Mouse (Mus musculus) CH12.LX (cell line): Measurements from ENCODE around the gene Slc24a3. TPM values are rescaled to one million over a fixed set of nuclear protein-coding genes. Genes with fewer than 3 reads are reported as not detected.

ENCODE experiments used
- DNase-seq: peaks from one replicate; pipeline ENCODE4 v3.0.0-alpha.2; 2013; ENCODE audit errors: extremely low read depth
- H3K27ac ChIP-seq: 2 replicates; pipeline ENCODE4 v1.5.1; 2012; ENCODE audit warnings: low read depth, mild to moderate bottlenecking, control low read depth, moderate library complexity; ENCODE audit not compliant: insufficient read depth
- H3K27me3 ChIP-seq: replicated peaks from 2 replicates; pipeline ENCODE3; 2012; ENCODE audit warnings: inconsistent platforms
- H3K36me3 ChIP-seq, 2 experiments: replicated peaks in 1 of 2; 2 replicates each; pipeline versions ENCODE3 to v1.6.1; 2012; ENCODE audit warnings: inconsistent platforms in 1 of 2, low read length in 1 of 2, mild to moderate bottlenecking in 1 of 2, mixed read lengths in 1 of 2, moderate library complexity in 1 of 2; ENCODE audit not compliant: control insufficient read depth in 1 of 2, insufficient read depth in 1 of 2
- H3K4me1 ChIP-seq, 2 experiments: 2 replicates each; pipeline ENCODE4 v1.6.1; 2012; ENCODE audit warnings: inconsistent platforms in 1 of 2, moderate library complexity in 1 of 2; ENCODE audit not compliant: insufficient read depth in 2 of 2, control insufficient read depth in 1 of 2
- H3K4me2 ChIP-seq: 2 replicates; pipeline ENCODE4 v1.6.1; 2012; ENCODE audit warnings: low read depth, mild to moderate bottlenecking, control low read depth; ENCODE audit not compliant: poor library complexity, insufficient read depth, severe bottlenecking
- H3K4me3 ChIP-seq, 3 experiments: fragments of 150-350 bp in 1 of 3; sonication (generic) in 1 of 3; replicated peaks in 1 of 3; 2 replicates each; pipeline versions ENCODE3 to v1.5.1; 2011 to 2012; ENCODE audit warnings: low read depth in 2 of 3, low read length in 2 of 3, mild to moderate bottlenecking in 2 of 3, moderate library complexity in 2 of 3, control low read depth in 1 of 3, improper control_type of control experiment in 1 of 3, inconsistent platforms in 1 of 3, mixed read lengths in 1 of 3; ENCODE audit not compliant: poor library complexity in 1 of 3
- H3K79me2 ChIP-seq: replicated peaks from 2 replicates; pipeline ENCODE4 v1.6.1; 2012; ENCODE audit warnings: mild to moderate bottlenecking, moderate library complexity; ENCODE audit not compliant: control insufficient read depth, poor library complexity, insufficient read depth, severe bottlenecking; ENCODE audit errors: extremely low read depth
- H3K9ac ChIP-seq: 2 replicates; pipeline ENCODE4 v1.6.1; 2012; ENCODE audit warnings: low read depth, mild to moderate bottlenecking, control low read depth, moderate library complexity; ENCODE audit not compliant: insufficient read depth
- H3K9me3 ChIP-seq: replicated peaks from 2 replicates; pipeline ENCODE3; 2012; ENCODE audit warnings: low read length, inconsistent platforms, mixed read lengths
- CTCF ChIP-seq, 2 experiments: IDR thresholded peaks in 1 of 2; conservative IDR thresholded peaks in 1 of 2; 2 replicates each; pipeline ENCODE4 v1.5.1; 2011 to 2012; ENCODE audit warnings: low read depth in 2 of 2, low read length in 2 of 2, improper control_type of control experiment in 1 of 2, inconsistent platforms in 1 of 2, mild to moderate bottlenecking in 1 of 2, moderate library complexity in 1 of 2
- E2F4 ChIP-seq: IDR thresholded peaks from 2 replicates; pipeline ENCODE4 v1.6.1; 2011; ENCODE audit warnings: low read depth, low read length, improper control_type of control experiment; ENCODE audit not compliant: insufficient replicate concordance
- ELF1 ChIP-seq: IDR thresholded peaks from 2 replicates; pipeline ENCODE4 v1.6.1; 2014; ENCODE audit warnings: low read depth, mild to moderate bottlenecking, inconsistent platforms, low read length, improper control_type of control experiment
- GABPA ChIP-seq: IDR thresholded peaks from 2 replicates; pipeline ENCODE4 v1.6.1; 2012; ENCODE audit warnings: low read depth, low read length, improper control_type of control experiment, inconsistent platforms; ENCODE audit not compliant: insufficient replicate concordance
- JUND ChIP-seq: conservative IDR thresholded peaks from 2 replicates; pipeline ENCODE4 v1.6.1; 2011; ENCODE audit warnings: low read depth, low read length, improper control_type of control experiment
- MAFK ChIP-seq: IDR thresholded peaks from 2 replicates; pipeline ENCODE4 v1.6.1; 2011; ENCODE audit warnings: low read length, improper control_type of control experiment; ENCODE audit not compliant: insufficient replicate concordance
- MAZ ChIP-seq: IDR thresholded peaks from 2 replicates; pipeline ENCODE4 v1.6.1; 2012; ENCODE audit warnings: low read depth, mild to moderate bottlenecking, inconsistent platforms, low read length, improper control_type of control experiment, moderate library complexity
- MEF2A ChIP-seq: IDR thresholded peaks from 2 replicates; pipeline ENCODE4 v1.6.1; 2014; ENCODE audit warnings: low read depth, mild to moderate bottlenecking, inconsistent platforms, low read length, improper control_type of control experiment, borderline replicate concordance
- MXI1 ChIP-seq: IDR thresholded peaks from 2 replicates; pipeline ENCODE4 v1.6.1; 2011; ENCODE audit warnings: mild to moderate bottlenecking, low read depth, low read length, improper control_type of control experiment
- POLR2A ChIP-seq: IDR thresholded peaks from 2 replicates; pipeline ENCODE4 v1.6.1; 2011; ENCODE audit warnings: low read depth, mild to moderate bottlenecking, improper control_type of control experiment, low read length
- SMC3 ChIP-seq: IDR thresholded peaks from 2 replicates; pipeline ENCODE4 v1.6.1; 2011; ENCODE audit warnings: low read depth, low read length, improper control_type of control experiment
- UBTF ChIP-seq: IDR thresholded peaks from 2 replicates; pipeline ENCODE4 v1.6.1; 2012; ENCODE audit warnings: low read depth, mild to moderate bottlenecking, inconsistent platforms, low read length, improper control_type of control experiment, moderate library complexity
- ZC3H11A ChIP-seq: IDR thresholded peaks from 2 replicates; pipeline ENCODE4 v1.6.1; 2012; ENCODE audit warnings: low read depth, mild to moderate bottlenecking, inconsistent platforms, low read length, improper control_type of control experiment
- ZKSCAN1 ChIP-seq: IDR thresholded peaks from 2 replicates; pipeline ENCODE4 v1.6.1; 2012; ENCODE audit warnings: low read depth, inconsistent platforms, low read length, improper control_type of control experiment, borderline replicate concordance
- ZMIZ1 ChIP-seq: IDR thresholded peaks from 2 replicates; pipeline ENCODE4 v1.6.1; 2012; ENCODE audit warnings: low read depth, mild to moderate bottlenecking, inconsistent platforms, low read length, improper control_type of control experiment
- ZNF384 ChIP-seq: IDR thresholded peaks from 2 replicates; pipeline ENCODE4 v1.6.1; 2012; ENCODE audit warnings: low read depth, low read length, improper control_type of control experiment, inconsistent platforms
- dilution Hi-C: fragments of 300-500 bp; cut with MboI; formaldehyde crosslinking; loops from 2 replicates; pipeline ENCODE4 v1.14.3; 2020; ENCODE audit warnings: low sequenced_read_pairs; ENCODE audit not compliant: extremely low pct_unique_long_range_greater_than_20kb, extremely low pct_ligation_motif_present
- in situ Hi-C: fragments of 300-500 bp; cut with MboI; formaldehyde crosslinking; loops from 3 replicates; pipeline ENCODE4 v1.14.3; 2019; ENCODE audit warnings: low sequenced_read_pairs, low pct_ligation_motif_present, low pct_unique_long_range_greater_than_20kb, mixed read lengths
- polyA plus RNA-seq: library from polyadenylated mRNA; unstranded; fragments of >175 nt; gene quantifications from 2 replicates; pipeline ENCODE4 v1.2.1, GENCODE M21; 2012; ENCODE audit warnings: low read depth; ENCODE audit not compliant: insufficient read length
- total RNA-seq, 2 experiments: library from RNA; depleted of rRNA; stranded (reverse); fragments of 300-350 nt in 1 of 2; fragments of >200 nt in 1 of 2; gene quantifications; 2 replicates each; pipeline ENCODE4 v1.2.3; 2012 to 2014

Slc24a3 gene
- total and polyA plus RNA-seq, 3 experiments, result not detected

GRCm38 (mm10) chr2:145535307-145535706 is 367.8 kb downstream of the Slc24a3 start:
- in situ Hi-C loops, result no loop called here
- H3K9me3 ChIP-seq, result no peaks in the 10 kb centered on the region

GRCm38 (mm10) chr2:145535774-145536173 is 368.2 kb downstream of the Slc24a3 start:
- peak; percentile 8 for DNase-seq
- dilution Hi-C loops, result no loop called here
- no peak overlapping the region for H3K9ac ChIP-seq
- H3K4me3 ChIP-seq, result no peak overlapping the region
- no peak overlapping the region for H3K27ac ChIP-seq
- TF ChIP-seq ZNF384 (no peak), GABPA (no peak), UBTF (no peak), ZKSCAN1 (no peak), MAFK (no peak), ELF1 (no peak), SMC3 (no peak), MEF2A (no peak), CTCF (conservative IDR thresholded peaks at IDR 0.05 in 1 of 2, IDR thresholded peaks at IDR 0.05 in 1 of 2; ENCODE audit: low read depth in 2 of 2, low read length in 2 of 2) (no peak)
- TF ChIP-seq, all 38 proteins: peak for 0
- Histone ChIP-seq H3K79me2 (no peaks in the 10 kb centered on the region), H3K27me3 (no peaks in the 10 kb centered on the region), H3K36me3 (no peaks in the 10 kb centered on the region), H3K4me1 (no peaks in the 10 kb centered on the region), H3K4me2 (no peak overlapping the region), H3K9me3 (no peaks in the 10 kb centered on the region)
- in situ Hi-C loops, result no loop called here

More at GRCm38 (mm10) chr2:145535307-145535706, 367.8 kb downstream of the Slc24a3 start:
- Histone ChIP-seq H3K4me1 (no peaks in the 10 kb centered on the region), H3K27ac (no peak overlapping the region), H3K79me2 (no peaks in the 10 kb centered on the region), H3K4me2 (no peak overlapping the region), H3K36me3 (no peaks in the 10 kb centered on the region), H3K4me3 (no peak overlapping the region), H3K27me3 (no peaks in the 10 kb centered on the region), H3K9ac (no peak overlapping the region)
- dilution Hi-C loops, result no loop called here
- DNase-seq, result no peak
- TF ChIP-seq POLR2A, result no peak
- no peak for TF ChIP-seq MAFK
- TF ChIP-seq ZC3H11A, result no peak
- TF ChIP-seq JUND, result no peak
- no peak for TF ChIP-seq MAZ
- TF ChIP-seq CTCF (conservative IDR thresholded peaks at IDR 0.05 in 1 of 2, IDR thresholded peaks at IDR 0.05 in 1 of 2; ENCODE audit: low read depth in 2 of 2, low read length in 2 of 2), result no peak
- no peak for TF ChIP-seq E2F4
- TF ChIP-seq MXI1, result no peak
- TF ChIP-seq ZMIZ1, result no peak
- TF ChIP-seq ELF1, result no peak

GRCm38 (mm10) chr2:145536986-145537385 is 369.4 kb downstream of the Slc24a3 start:
- TF ChIP-seq UBTF, result no peak
- dilution Hi-C loops, result no loop called here

More at GRCm38 (mm10) chr2:145536986-145537385, 369.4 kb downstream of the Slc24a3 start:
- Histone ChIP-seq H3K4me1 (no peaks in the 10 kb centered on the region), H3K9me3 (no peaks in the 10 kb centered on the region), H3K4me2 (no peak overlapping the region), H3K36me3 (no peaks in the 10 kb centered on the region), H3K27me3 (no peaks in the 10 kb centered on the region), H3K9ac (no peak overlapping the region), H3K79me2 (no peaks in the 10 kb centered on the region), H3K4me3 (no peak overlapping the region), H3K27ac (no peak overlapping the region)
- in situ Hi-C loops, result no loop called here
- DNase-seq, result no peak
